Mouse (Mus musculus) hindbrain, embryonic 12.5 days (tissue): ENCODE measurements around the gene Klhl29. TPM values are rescaled to one million over a fixed set of nuclear protein-coding genes. Genes with fewer than 3 reads are reported as not detected.

Experiments
- ATAC-seq: fragments of 200-750 bp; cut with Nextera tagmentation; 2 replicates; pipeline ENCODE4 v1.8.0; 2017; ENCODE audit warnings: moderate TSS enrichment; ENCODE audit not compliant: low FRiP score
- H3K27ac ChIP-seq: fragments of 300-500 bp; sonication (generic); 2 replicates; pipeline ENCODE4 v1.5.1; 2016; ENCODE audit warnings: mild to moderate bottlenecking
- H3K27me3 ChIP-seq: fragments of 300-500 bp; sonication (generic); 2 replicates; pipeline ENCODE4 v1.6.1; 2016; ENCODE audit warnings: mild to moderate bottlenecking
- H3K36me3 ChIP-seq: fragments of 300-500 bp; sonication (generic); 2 replicates; pipeline ENCODE4 v1.6.1; 2016; ENCODE audit warnings: mild to moderate bottlenecking
- H3K4me1 ChIP-seq: fragments of 300-500 bp; sonication (generic); 2 replicates; pipeline ENCODE4 v1.6.1; 2016
- H3K4me2 ChIP-seq: fragments of 300-500 bp; sonication (generic); replicated peaks from 2 replicates; pipeline ENCODE4 v1.6.1; 2016; ENCODE audit warnings: mild to moderate bottlenecking
- H3K4me3 ChIP-seq: fragments of 300-500 bp; sonication (generic); 2 replicates; pipeline ENCODE4 v1.5.1; 2016; ENCODE audit warnings: mild to moderate bottlenecking
- H3K9ac ChIP-seq: fragments of 300-500 bp; sonication (generic); 2 replicates; pipeline ENCODE4 v1.6.1; 2016; ENCODE audit warnings: mild to moderate bottlenecking, moderate library complexity
- H3K9me3 ChIP-seq: fragments of 300-500 bp; sonication (generic); replicated peaks from 2 replicates; pipeline ENCODE4 v1.6.1; 2016; ENCODE audit warnings: mild to moderate bottlenecking
- whole genome bisulfite sequencing: fragments of 180-500 bp; shearing (Covaris S2); methylation state at CpG from one replicate; pipeline ENCODE4 v1.1.7; 2016; 5-methylcytosine and 5-hydroxymethylcytosine counted together
- polyA plus RNA-seq: library from polyadenylated mRNA; unstranded; fragments of >200 nt; fragmentation: Nextera tagmentation; extraction: Ambion mirVana; gene quantifications from 2 replicates; pipeline ENCODE4 v1.2.1, GENCODE M21; 2016

The Klhl29 gene
- 4.2 and 4.4 TPM in 2 replicates for polyA plus RNA-seq

- peak; percentile 95 for ATAC-seq
- 2% methylated on average over 48 of the region's 66 CpGs for WGBS
These were observed at the start of gene Klhl29 for GRCm38 (mm10) chr12:5375616-5376461. Gene Klhl29 (minus strand): TSS chr12:5375682.

GRCm38 (mm10) chr12:5425276-5425675 lies 49.8 kb upstream of the Klhl29 start:
- H3K9me3 ChIP-seq: no peaks in the 10 kb centered on the region
- ATAC-seq: no peak
- WGBS: 74% methylated on average over 4 of the region's 4 CpGs
- no peaks in the 10 kb centered on the region for H3K36me3 ChIP-seq
- H3K4me3 ChIP-seq: no peak overlapping the region
- no peak overlapping the region for H3K4me2 ChIP-seq
- H3K4me1 ChIP-seq: peaks cover 3% of the 10 kb centered on the region; the same call in 1 of the 2 replicates
- no peaks in the 10 kb centered on the region for H3K27me3 ChIP-seq
- no peak overlapping the region for H3K27ac ChIP-seq
- H3K9ac ChIP-seq: no peak overlapping the region

More at GRCm38 (mm10) chr12:5375616-5376461, at the start of gene Klhl29:
- H3K4me3 ChIP-seq: peak within 1 kb of the TSS; percentile 85
- peaks cover 25% of the 10 kb centered on the region for H3K4me1 ChIP-seq
- H3K9me3 ChIP-seq: no peaks in the 10 kb centered on the region
- H3K9ac ChIP-seq: peak within 1 kb of the TSS; percentile 89
- peak within 1 kb of the TSS; percentile 98 for H3K4me2 ChIP-seq
- peaks cover 11% of the 10 kb centered on the region for H3K27me3 ChIP-seq
- no peaks in the 10 kb centered on the region for H3K36me3 ChIP-seq
- peak within 1 kb of the TSS; percentile 94 for H3K27ac ChIP-seq

- H3K36me3 ChIP-seq: no peaks in the 10 kb centered on the region
- no peak overlapping the region for H3K9ac ChIP-seq
- no peaks in the 10 kb centered on the region for H3K27me3 ChIP-seq
- whole genome bisulfite sequencing: 37% methylated on average over 3 of the region's 3 CpGs
- ATAC-seq: no peak
- no peak overlapping the region for H3K4me3 ChIP-seq
- H3K4me2 ChIP-seq: no peak overlapping the region
- no peaks in the 10 kb centered on the region for H3K9me3 ChIP-seq
- no peak overlapping the region for H3K27ac ChIP-seq
- peaks cover 8% of the 10 kb centered on the region for H3K4me1 ChIP-seq
These were observed 40.3 kb upstream of the Klhl29 start for GRCm38 (mm10) chr12:5415806-5416205.

- H3K9ac ChIP-seq: no peak overlapping the region
These were observed 38.5 kb upstream of the Klhl29 start for GRCm38 (mm10) chr12:5413976-5414375.

GRCm38 (mm10) chr12:5411761-5412537 lies 36.5 kb upstream of the Klhl29 start:
- no peaks in the 10 kb centered on the region for H3K9me3 ChIP-seq
- WGBS: 74% methylated on average over 13 of the region's 13 CpGs
- no peak overlapping the region for H3K4me2 ChIP-seq
- peaks cover 11% of the 10 kb centered on the region for H3K4me1 ChIP-seq
- H3K27ac ChIP-seq: no peak overlapping the region
- no peaks in the 10 kb centered on the region for H3K36me3 ChIP-seq
- no peak overlapping the region for H3K9ac ChIP-seq
- ATAC-seq: no peak
- no peaks in the 10 kb centered on the region for H3K27me3 ChIP-seq
- H3K4me3 ChIP-seq: no peak overlapping the region

More at GRCm38 (mm10) chr12:5413976-5414375, 38.5 kb upstream of the Klhl29 start:
- H3K36me3 ChIP-seq: no peaks in the 10 kb centered on the region
- H3K4me3 ChIP-seq: no peak overlapping the region
- H3K4me1 ChIP-seq: peaks cover 11% of the 10 kb centered on the region
- no peak for ATAC-seq
- no peaks in the 10 kb centered on the region for H3K27me3 ChIP-seq
- no peak overlapping the region for H3K27ac ChIP-seq
- no peaks in the 10 kb centered on the region for H3K9me3 ChIP-seq
- no peak overlapping the region for H3K4me2 ChIP-seq

GRCm38 (mm10) chr12:5411346-5411745 lies 35.9 kb upstream of the Klhl29 start:
- ATAC-seq: no peak
- Histone ChIP-seq H3K4me2 (no peak overlapping the region), H3K27me3 (no peaks in the 10 kb centered on the region), H3K9me3 (no peaks in the 10 kb centered on the region), H3K9ac (no peak overlapping the region), H3K36me3 (no peaks in the 10 kb centered on the region), H3K4me1 (peaks cover 10% of the 10 kb centered on the region), H3K4me3 (no peak overlapping the region), H3K27ac (no peak overlapping the region)
- 67% methylated on average over 4 of the region's 4 CpGs for WGBS

GRCm38 (mm10) chr12:5410391-5411115 lies 35.1 kb upstream of the Klhl29 start:
- WGBS: 7% methylated on average over 16 of the region's 16 CpGs
- Histone ChIP-seq H3K27ac (no peak overlapping the region), H3K9me3 (no peaks in the 10 kb centered on the region), H3K27me3 (no peaks in the 10 kb centered on the region), H3K4me2 (peak overlapping the region; percentile 42), H3K4me1 (peaks cover 8% of the 10 kb centered on the region; the same call in 1 of the 2 replicates), H3K9ac (no peak overlapping the region), H3K36me3 (no peaks in the 10 kb centered on the region), H3K4me3 (no peak overlapping the region)
- ATAC-seq: peak; percentile 90

GRCm38 (mm10) chr12:5407175-5407574 lies 31.7 kb upstream of the Klhl29 start:
- Histone ChIP-seq H3K4me1 (peaks cover 8% of the 10 kb centered on the region; the same call in 1 of the 2 replicates), H3K36me3 (no peaks in the 10 kb centered on the region), H3K9ac (no peak overlapping the region), H3K4me2 (no peak overlapping the region), H3K4me3 (no peak overlapping the region), H3K27me3 (no peaks in the 10 kb centered on the region), H3K9me3 (no peaks in the 10 kb centered on the region), H3K27ac (no peak overlapping the region)
- WGBS: 67% methylated on average over 8 of the region's 8 CpGs
- no peak for ATAC-seq

- Histone ChIP-seq H3K4me2 (no peak overlapping the region), H3K9ac (no peak overlapping the region), H3K4me3 (no peak overlapping the region), H3K27ac (no peak overlapping the region), H3K27me3 (no peaks in the 10 kb centered on the region), H3K36me3 (no peaks in the 10 kb centered on the region), H3K4me1 (no peaks in the 10 kb centered on the region), H3K9me3 (no peaks in the 10 kb centered on the region)
- ATAC-seq: no peak
- 64% methylated on average over 5 of the region's 5 CpGs for WGBS
These were observed 21.9 kb upstream of the Klhl29 start for GRCm38 (mm10) chr12:5397423-5397822.

GRCm38 (mm10) chr12:5395188-5395587 lies 19.7 kb upstream of the Klhl29 start:
- WGBS: 73% methylated on average over 3 of the region's 3 CpGs
- H3K4me1 ChIP-seq: no peaks in the 10 kb centered on the region
- no peaks in the 10 kb centered on the region for H3K9me3 ChIP-seq
- H3K36me3 ChIP-seq: no peaks in the 10 kb centered on the region
- no peak overlapping the region for H3K4me2 ChIP-seq
- H3K9ac ChIP-seq: no peak overlapping the region
- H3K27me3 ChIP-seq: no peaks in the 10 kb centered on the region
- H3K27ac ChIP-seq: no peak overlapping the region
- ATAC-seq: no peak
- H3K4me3 ChIP-seq: no peak overlapping the region

- 79% methylated on average over 1 of the region's 1 CpGs for whole genome bisulfite sequencing
- Histone ChIP-seq H3K27ac (no peak overlapping the region), H3K27me3 (no peaks in the 10 kb centered on the region), H3K9ac (no peak overlapping the region), H3K4me3 (no peak overlapping the region), H3K9me3 (no peaks in the 10 kb centered on the region), H3K36me3 (no peaks in the 10 kb centered on the region), H3K4me1 (no peaks in the 10 kb centered on the region), H3K4me2 (no peak overlapping the region)
- no peak for ATAC-seq
These were observed 11.6 kb upstream of the Klhl29 start for GRCm38 (mm10) chr12:5387112-5387511.

GRCm38 (mm10) chr12:5386688-5387087 lies 11.2 kb upstream of the Klhl29 start:
- Histone ChIP-seq H3K9ac (no peak overlapping the region), H3K27ac (no peak overlapping the region), H3K9me3 (no peaks in the 10 kb centered on the region), H3K4me1 (no peaks in the 10 kb centered on the region), H3K4me3 (no peak overlapping the region), H3K4me2 (no peak overlapping the region), H3K36me3 (no peaks in the 10 kb centered on the region), H3K27me3 (no peaks in the 10 kb centered on the region)
- ATAC-seq: no peak
